Mouse (Mus musculus): ENCODE data around the gene Tgif1. TPM values are rescaled to one million over a fixed set of nuclear protein-coding genes. Genes with fewer than 3 reads are reported as not detected.

The Tgif1 gene
- polyA plus RNA-seq (2014; fragmentation: Illumina TruSeq; extraction: RNeasy Lipid Tissue Mini Kit (QIAGEN cat#74804); ENCODE audit: low read depth, low replicate concordance): 25.2 TPM

DNA sequence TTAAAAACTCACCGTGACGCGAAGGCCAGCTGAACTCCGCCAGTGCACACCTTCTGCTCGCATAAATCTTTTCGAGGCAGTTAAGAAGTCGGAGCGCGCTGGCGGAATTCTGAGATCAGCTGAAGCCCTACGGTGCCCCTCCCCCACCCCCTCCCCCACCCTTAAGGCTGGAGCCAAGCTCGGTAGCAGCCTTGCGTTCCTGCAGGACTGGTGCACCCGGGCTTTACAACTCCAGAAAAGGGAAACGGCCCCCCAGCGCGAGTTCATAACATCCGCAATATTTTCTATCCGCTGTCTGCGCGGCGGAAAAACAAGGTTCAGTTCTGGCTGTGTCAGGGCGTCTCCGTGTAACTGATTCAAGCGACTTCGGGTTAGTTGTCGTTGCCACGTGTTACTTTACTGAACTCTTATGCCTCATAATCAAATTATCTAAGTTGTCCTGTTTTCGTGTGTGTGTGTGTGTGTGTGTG lies at the start of gene Tgif1:
TSS of gene Tgif1 (minus strand) at position 111 of the 470 bp plus-strand sequence.

Other genes starting within 250 kb of the Tgif1 start
- gene Myom1, start 149.1 kb upstream of the Tgif1 start, polyA plus RNA-seq (2014; fragmentation: Illumina TruSeq; extraction: RNeasy Lipid Tissue Mini Kit (QIAGEN cat#74804); ENCODE audit: low read depth, low replicate concordance): 1.2 TPM
- 54.8 TPM for gene Myl12a, start 149.3 kb upstream of the Tgif1 start, polyA plus RNA-seq (2014; fragmentation: Illumina TruSeq; extraction: RNeasy Lipid Tissue Mini Kit (QIAGEN cat#74804); ENCODE audit: low read depth, low replicate concordance)

All from liver, adult 10 weeks (tissue).